Mouse (Mus musculus) ovary, postnatal 14 days (tissue): ENCODE results near the gene Sprr2j-ps.

ENCODE experiments used
- DNase-seq: peaks from one replicate; pipeline ENCODE4 v3.0.0; 2022; ENCODE audit warnings: low spot score

Gene Sprr2j-ps

DNA sequence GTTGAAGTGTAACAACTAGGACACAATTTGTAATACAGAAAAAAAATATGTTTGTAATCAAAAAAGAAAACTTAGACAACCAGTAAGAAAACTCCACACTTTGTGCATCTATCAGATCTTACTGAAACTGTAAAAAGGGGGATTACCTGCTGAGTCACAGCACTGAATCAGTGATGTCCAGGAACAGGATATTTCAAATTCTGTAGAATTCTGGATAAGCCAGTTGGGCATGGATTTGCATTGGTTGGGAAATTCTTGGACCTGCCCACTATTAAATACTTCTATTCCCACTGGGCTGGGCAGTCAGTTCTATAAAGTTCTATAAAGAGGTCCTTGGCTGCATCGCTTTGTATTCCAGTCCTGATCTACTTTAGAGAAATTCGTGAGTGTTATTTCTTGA lies at the start of gene Sprr2j-ps:
TSS of gene Sprr2j-ps (plus strand) at position 301 of the 400 bp plus-strand sequence.
- DNase-seq = no peak

DNA sequence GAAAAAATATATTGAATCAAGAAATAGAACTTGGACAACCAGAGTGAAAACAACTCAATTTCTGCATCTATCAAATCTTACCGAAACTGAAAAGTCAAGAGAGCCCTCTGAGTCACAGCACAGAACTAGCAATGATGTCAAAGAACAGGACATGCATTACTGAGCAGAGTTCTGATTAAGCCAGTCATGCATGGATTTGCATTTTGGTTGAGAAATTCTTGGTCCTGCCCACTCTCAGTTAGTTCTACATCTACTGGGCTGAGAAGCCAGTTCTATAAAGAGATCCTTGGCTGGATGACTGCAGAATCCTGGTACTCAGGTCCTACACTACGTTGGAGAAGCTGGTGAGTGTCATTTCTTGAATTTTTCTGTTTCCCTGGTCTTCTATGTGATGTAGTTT lies 44.3 kb upstream of the Sprr2j-ps start:
- DNase-seq = no peak

DNA sequence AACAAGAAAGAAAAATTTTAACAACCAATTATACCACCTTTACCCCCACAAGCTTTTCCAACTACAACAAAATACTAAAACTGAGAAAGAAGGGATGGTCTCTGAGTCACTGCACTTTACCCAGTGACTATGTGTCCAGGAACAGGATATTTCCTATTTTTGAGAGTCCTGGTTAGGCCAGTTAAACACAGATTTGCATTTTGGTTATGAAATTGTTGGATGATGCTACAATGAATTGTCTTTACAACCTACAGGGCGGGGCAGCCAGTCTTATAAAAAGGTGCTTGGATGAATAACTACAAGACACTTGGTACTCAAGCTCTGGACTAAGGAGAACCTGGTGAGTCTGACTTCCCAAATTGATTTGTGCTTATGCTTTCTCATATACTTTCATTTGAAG lies 32.5 kb upstream of the Sprr2j-ps start, which contains the start of gene Sprr2h:
TSS of gene Sprr2h (plus strand) at position 301 of the 400 bp plus-strand sequence.
- DNase-seq = no peak

DNA sequence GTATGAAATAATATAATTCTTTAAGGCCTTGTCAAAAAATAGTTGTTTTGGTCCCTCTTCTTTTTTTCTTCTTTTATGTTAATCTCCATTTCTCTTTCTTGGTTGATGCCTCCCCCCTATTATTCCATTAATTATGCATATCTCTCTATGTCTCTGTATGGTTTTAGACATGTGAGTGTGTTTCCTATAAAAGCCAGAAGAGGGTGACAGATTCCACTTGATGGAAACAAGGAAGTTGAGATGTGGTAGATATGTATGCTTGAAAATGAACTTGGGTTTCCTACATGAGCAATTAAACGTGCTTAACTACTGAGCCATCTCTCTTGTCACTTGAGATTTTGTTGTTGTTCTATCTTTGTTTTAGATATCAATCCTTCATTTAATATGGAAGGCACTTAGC lies 23.6 kb upstream of the Sprr2j-ps start:
- DNase-seq = no peak

DNA sequence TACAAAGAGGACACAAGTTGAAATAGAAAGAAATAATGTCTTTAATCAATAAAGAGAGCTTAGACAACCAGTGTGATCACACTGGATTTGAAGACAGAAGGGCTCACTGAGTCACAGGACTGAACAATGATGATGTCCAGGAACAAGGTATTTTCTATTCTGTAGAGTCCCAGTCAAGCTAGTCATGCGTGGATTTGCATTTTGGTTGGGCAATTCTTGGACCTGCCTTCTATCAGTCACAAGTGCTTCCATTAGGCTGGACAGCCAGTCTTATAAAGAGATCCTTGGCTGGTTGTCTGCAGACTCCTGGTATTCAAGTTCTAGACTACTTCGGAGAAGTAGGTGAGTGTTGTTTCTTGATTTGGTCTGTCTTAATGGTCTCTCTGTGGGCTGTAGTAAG lies 10.2 kb upstream of the Sprr2j-ps start, which contains the start of gene Sprr2i:
TSS of gene Sprr2i (plus strand) at position 301 of the 400 bp plus-strand sequence.
- DNase-seq = no peak

DNA sequence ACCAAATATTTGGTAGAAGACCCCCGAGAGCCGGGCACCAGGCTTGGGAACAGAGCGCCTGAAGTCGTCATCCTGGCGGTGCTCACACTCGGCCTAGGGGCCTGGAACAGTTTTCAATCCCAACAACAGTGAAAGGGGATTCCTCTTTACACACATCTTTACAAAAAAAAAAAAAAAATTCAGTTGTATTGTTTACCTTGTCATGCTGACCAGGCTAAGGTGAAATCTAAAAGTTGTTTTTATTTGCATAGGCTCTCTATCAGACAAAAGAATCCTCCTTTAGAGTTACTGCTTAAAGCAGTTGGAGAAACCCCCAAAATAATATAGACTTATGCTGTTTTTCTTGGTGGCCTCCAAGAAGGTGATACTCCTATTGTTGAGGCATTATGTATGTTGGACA lies 11.4 kb downstream of the Sprr2j-ps start, which contains the start of gene Gm9774:
TSS of gene Gm9774 (minus strand) at position 101 of the 400 bp plus-strand sequence.
- no peak for DNase-seq

DNA sequence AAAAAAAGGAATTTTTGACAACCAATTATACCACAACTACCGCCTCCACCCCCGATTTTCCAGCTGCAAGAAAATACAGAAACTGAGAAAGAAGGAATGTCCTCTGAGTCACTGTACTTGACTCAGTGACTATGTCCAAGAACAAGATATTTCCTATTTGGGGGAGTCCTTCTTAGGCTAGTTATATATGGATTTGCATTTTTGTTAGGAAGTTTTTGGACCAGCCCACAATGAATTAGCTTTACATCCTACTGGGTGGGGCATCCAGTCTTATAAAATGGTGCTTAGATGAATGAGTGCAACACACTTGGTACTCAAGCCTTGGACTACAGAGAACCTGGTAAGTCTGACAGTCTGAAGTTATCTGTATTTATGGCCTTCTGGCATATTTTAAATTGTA lies 14.4 kb downstream of the Sprr2j-ps start, which contains the start of gene Sprr2k:
TSS of gene Sprr2k (plus strand) at position 301 of the 400 bp plus-strand sequence.
- no peak for DNase-seq

DNA sequence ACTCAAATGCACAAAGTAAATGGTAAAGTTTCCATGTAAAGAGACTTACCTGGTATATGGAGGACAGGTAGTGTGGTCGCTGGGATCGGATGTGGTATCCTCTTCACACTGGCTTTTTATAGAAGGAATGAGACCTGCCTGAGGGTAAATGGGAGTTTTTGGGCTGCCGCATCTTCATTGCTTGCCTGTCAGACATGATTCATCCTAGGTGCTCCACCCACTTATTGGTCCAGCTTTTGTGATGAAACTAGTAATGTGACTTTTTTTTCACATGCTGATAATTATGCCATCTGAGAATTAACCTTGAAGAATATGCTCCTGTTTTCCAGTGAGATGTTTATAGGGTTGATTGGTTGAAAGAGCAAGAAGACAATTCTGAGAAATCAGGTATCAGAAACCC lies 20.8 kb downstream of the Sprr2j-ps start, which contains the start of gene Sprr1b:
TSS of gene Sprr1b (minus strand) at position 101 of the 400 bp plus-strand sequence.
- no peak for DNase-seq

DNA sequence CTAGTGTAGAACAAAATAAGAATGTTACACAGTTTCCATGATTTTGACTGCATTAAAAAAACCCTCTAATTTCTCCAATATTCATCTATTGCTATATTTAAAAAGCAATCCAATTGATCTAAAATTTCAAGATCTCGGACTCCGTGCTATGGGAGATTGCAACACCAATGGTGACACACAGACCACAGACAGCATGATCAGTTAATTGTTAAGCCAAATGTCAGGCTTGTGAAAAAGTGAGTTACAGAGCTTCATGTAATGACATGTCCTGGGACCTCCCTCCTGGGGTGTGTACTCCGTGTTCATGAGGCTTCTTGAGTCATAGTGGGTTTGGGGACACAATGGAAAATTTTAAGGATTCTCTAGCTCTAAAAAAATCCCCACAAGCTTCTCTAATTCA lies 22.3 kb downstream of the Sprr2j-ps start:
- DNase-seq = no peak

DNA sequence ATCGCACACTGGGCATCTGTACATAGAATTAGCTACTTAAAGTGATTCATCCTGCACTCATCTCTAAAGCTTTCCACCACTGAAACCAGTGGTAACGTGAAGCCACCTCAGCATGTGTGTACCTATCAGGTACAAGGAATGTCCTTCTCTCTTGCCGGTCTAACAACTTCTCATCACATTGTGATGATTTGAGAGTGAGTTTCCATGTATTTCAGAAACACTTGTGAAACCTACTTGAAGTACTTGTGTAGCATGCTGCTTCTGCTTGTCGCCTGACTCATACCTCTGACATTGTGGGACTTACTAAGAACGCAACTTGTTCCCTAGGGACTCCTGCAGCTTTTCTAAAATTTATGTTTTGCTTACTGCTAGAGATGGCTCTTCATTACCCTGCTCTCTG lies 37.3 kb downstream of the Sprr2j-ps start:
- no peak for DNase-seq

DNA sequence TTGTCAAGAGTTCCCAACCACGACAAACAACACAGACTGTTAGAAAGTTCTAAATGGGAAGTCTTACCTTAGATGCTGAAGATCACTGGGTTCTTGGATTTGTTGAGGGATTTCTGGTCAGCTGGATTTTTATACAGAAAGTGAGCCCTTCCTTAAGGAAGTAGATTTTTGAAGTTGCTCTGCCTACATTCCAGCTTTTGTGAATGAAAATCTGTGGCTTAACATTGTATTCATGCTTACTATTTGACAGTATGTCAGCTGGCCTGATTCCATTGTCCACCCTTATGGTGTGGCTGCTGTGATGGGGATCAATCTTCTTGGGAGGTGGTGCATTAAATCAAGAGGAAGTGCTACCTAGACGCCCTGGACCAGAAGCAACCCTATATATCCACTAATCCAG lies 40.7 kb downstream of the Sprr2j-ps start, which contains the start of gene Sprr3:
TSS of gene Sprr3 (minus strand) at position 101 of the 400 bp plus-strand sequence.
- no peak for DNase-seq

DNA sequence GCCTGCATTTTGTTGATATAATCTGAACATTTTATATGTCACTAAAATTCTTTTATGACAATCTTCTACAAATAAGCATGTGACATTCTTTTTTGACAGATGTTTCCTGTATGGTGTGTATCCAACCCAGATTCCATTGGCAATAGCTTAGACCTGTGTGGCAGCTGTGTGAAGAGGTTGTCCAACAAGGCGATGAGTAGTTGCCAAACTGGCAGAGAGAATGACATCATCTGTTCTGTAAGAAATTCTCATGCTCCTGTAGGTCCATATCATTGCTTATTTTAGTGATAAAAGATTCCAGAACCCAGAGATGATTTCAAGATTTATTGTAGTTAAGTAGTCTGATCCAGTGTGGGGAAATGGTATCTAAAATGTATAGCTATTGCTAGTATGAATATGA lies 48.7 kb downstream of the Sprr2j-ps start:
- no peak for DNase-seq

DNA sequence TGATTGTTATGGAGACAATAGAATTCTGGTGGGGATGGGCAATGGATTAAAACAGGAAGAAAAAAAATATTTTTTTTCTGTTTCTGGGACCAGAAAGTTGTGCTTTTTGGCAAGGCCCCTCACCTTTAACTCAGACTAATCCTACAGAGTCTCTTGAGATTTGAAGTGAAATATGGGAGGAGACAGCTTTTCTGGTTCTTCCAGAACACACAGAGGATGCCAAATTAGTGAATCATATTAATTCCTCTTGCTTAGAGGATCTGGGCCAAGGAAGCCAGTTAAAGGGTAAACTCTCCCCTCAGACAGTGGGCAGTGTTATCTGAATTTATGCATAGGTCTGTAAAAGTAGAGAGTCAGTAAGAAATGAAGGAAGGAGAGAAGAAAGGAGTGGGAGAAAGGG lies 49.5 kb downstream of the Sprr2j-ps start:
- no peak for DNase-seq
